29 mouse cellular contexts compared by ENCODE assay signal in the genomic region with DNA sequence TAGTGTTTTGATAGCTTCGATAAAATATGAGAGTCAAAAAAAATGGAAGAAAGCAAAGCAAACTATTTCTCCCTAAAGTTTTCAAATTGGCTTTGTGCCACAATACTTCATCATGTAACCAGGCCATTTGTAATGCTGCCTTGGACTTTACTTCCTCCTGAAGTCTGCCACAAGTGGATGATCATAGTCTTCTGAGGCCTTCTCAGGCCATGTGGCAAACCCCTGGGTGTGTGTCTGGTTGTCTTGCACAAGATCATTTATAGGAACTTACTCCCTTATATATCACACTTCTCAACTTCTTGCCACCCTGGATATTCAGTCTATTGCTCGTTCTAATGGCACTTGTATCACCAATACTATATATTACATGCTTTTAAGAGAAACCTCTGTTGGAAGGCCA. TPM values are rescaled to one million over a fixed set of nuclear protein-coding genes. Genes with fewer than 3 reads are reported as not detected.
DNase-seq lines count a peak whose midpoint lies in the region; ATAC-seq and TF ChIP-seq lines count a peak whose summit lies in the region.
"Had no signal": no experiment of that assay in that cellular context is flagged by ENCODE, and none has a peak within 500 bp of the region (broad histone marks: within the 10 kb centered on the region; RNA-seq: fewer than 3 reads in every experiment).

No protein-coding gene starts in this region.

- TF ChIP-seq CTCF in intestine, postnatal 0 days (IDR thresholded peaks at IDR 0.05; ENCODE audit: low read depth), result no peak

- H3K27me3 ChIP-seq in intestine, postnatal 0 days (replicated peaks; ENCODE audit: control insufficient read depth, insufficient read depth, low read length), result no peaks in the 10 kb centered on the region
- no peaks in the 10 kb centered on the region for H3K27me3 ChIP-seq in intestine, embryonic 16.5 days (replicated peaks; ENCODE audit: control insufficient read depth, insufficient read depth, low read length)
- H3K27me3 ChIP-seq: CH12.LX; forebrain, embryonic 13.5 days; heart, embryonic 13.5 days had no signal

- H3K9ac ChIP-seq in intestine, postnatal 0 days (ENCODE audit: low read depth, low read length), result no peak overlapping the region
- no peak overlapping the region for H3K9ac ChIP-seq in intestine, embryonic 16.5 days (ENCODE audit: low read depth, low read length)
- H3K9ac ChIP-seq: forebrain, embryonic 13.5 days; heart, embryonic 13.5 days; hindbrain, embryonic 14.5 days had no signal

- no peak overlapping the region for H3K4me3 ChIP-seq in intestine, postnatal 0 days (ENCODE audit: low read depth, low read length)
- no peak overlapping the region for H3K4me3 ChIP-seq in intestine, embryonic 16.5 days (ENCODE audit: low read length)
- H3K4me3 ChIP-seq: forebrain, embryonic 10.5 days; forebrain, embryonic 13.5 days; gastrocnemius, adult 2 months; heart, embryonic 10.5 days; heart, embryonic 13.5 days had no signal

- 65% methylated on average over 2 of the region's 2 CpGs for WGBS in intestine, postnatal 0 days
- WGBS in intestine, embryonic 16.5 days, result 78% methylated on average over 2 of the region's 2 CpGs

- no peak overlapping the region for H3K4me2 ChIP-seq in intestine, postnatal 0 days (replicated peaks; ENCODE audit: low read depth)
- no peak overlapping the region for H3K4me2 ChIP-seq in intestine, embryonic 16.5 days (ENCODE audit: low read depth, low read length)
- H3K4me2 ChIP-seq: forebrain, embryonic 13.5 days; heart, embryonic 13.5 days; hindbrain, embryonic 14.5 days had no signal

- DNase-seq in cerebellum, adult 9-11 months, result no peak
- DNase-seq in adrenal gland, adult (ENCODE audit: inconsistent age in 2 of 2, low spot score in 1 of 2), result no peak
- no peak for DNase-seq in urinary bladder, adult 18-20 months (ENCODE audit: low spot score in 2 of 2)
- DNase-seq: adrenal gland, adult 2 months; adrenal gland, postnatal 14 days; B cell, adult 2 months; cerebellum, adult 11-12 months; cerebellum, adult 9-10 months; cerebellum, postnatal 36 days; gastrocnemius, adult 2 months; gastrocnemius, postnatal 14 days; heart, adult 18-20 months; heart, postnatal 14 days; heart, postnatal 4 days had no signal

- ATAC-seq in intestine, postnatal 0 days, result peak; percentile 56; the same call in 1 of the 2 replicates
- no peak for ATAC-seq in intestine, embryonic 16.5 days
- 0 out of 2 replicates have a peak, but pooled peaks have one; percentile 39 for ATAC-seq in common myeloid progenitor, adult 5-6 weeks (replicated peaks; ENCODE audit: low read depth, poor library complexity, severe bottlenecking)
- ATAC-seq in megakaryocyte progenitor cell, adult 5-6 weeks (replicated peaks; ENCODE audit: poor library complexity), result peak; percentile 96
- ATAC-seq: forebrain, embryonic 13.5 days; forebrain, embryonic 16.5 days; hindbrain, postnatal 0 days; inflammation-experienced regulatory T-cells, adult 6 months; Patski had no signal

- no peaks in the 10 kb centered on the region for H3K9me3 ChIP-seq in intestine, postnatal 0 days (ENCODE audit: control insufficient read depth)
- H3K9me3 ChIP-seq in intestine, embryonic 16.5 days (ENCODE audit: control insufficient read depth, low read length), result no peaks in the 10 kb centered on the region
- H3K9me3 ChIP-seq: forebrain, embryonic 10.5 days; forebrain, embryonic 13.5 days; G1E; heart, embryonic 10.5 days; heart, embryonic 13.5 days had no signal

- no peaks in the 10 kb centered on the region for H3K4me1 ChIP-seq in intestine, postnatal 0 days (replicated peaks; ENCODE audit: control insufficient read depth, insufficient read depth, low read length)
- H3K4me1 ChIP-seq in intestine, embryonic 16.5 days (ENCODE audit: control insufficient read depth, insufficient read depth, low read length), result no peaks in the 10 kb centered on the region
- H3K4me1 ChIP-seq: forebrain, embryonic 10.5 days; forebrain, embryonic 13.5 days; heart, embryonic 10.5 days; heart, embryonic 13.5 days had no signal

- no peak overlapping the region for H3K27ac ChIP-seq in intestine, postnatal 0 days (ENCODE audit: low read depth, low read length)
- H3K27ac ChIP-seq in intestine, embryonic 16.5 days (ENCODE audit: low read length), result no peak overlapping the region
- H3K27ac ChIP-seq: forebrain, embryonic 10.5 days; forebrain, embryonic 13.5 days; gastrocnemius, adult 2 months; heart, embryonic 10.5 days; heart, embryonic 13.5 days; hindbrain, embryonic 14.5 days; hindbrain, postnatal 0 days had no signal

- H3K36me3 ChIP-seq in intestine, postnatal 0 days (ENCODE audit: control insufficient read depth, insufficient read depth), result no peaks in the 10 kb centered on the region
- H3K36me3 ChIP-seq in intestine, embryonic 16.5 days (ENCODE audit: control insufficient read depth, insufficient read depth, low read length), result no peaks in the 10 kb centered on the region
- H3K36me3 ChIP-seq: forebrain, embryonic 10.5 days; G1E; heart, embryonic 10.5 days; heart, embryonic 13.5 days had no signal

RNA-seq across cellular contexts. Expression of a gene that starts 11.0 kb away (rescaled TPM):
- polyA plus RNA-seq in intestine, postnatal 0 days (2015; fragmentation: Nextera tagmentation; extraction: Ambion mirVana), result 273 and 282 TPM in 2 replicates
- polyA plus RNA-seq in intestine, embryonic 16.5 days (2015; fragmentation: Nextera tagmentation; extraction: Ambion mirVana), result 134 and 159 TPM in 2 replicates
- total RNA-seq in common myeloid progenitor, adult 5-6 weeks (2017), result 0.87 and 0.96 TPM in 2 replicates
- 2.0 and 2.4 TPM in 2 replicates for total RNA-seq in megakaryocyte progenitor cell, adult 5-6 weeks (2015)
- 1.1 and 1.3 TPM in 2 replicates for total RNA-seq in megakaryocyte progenitor cell, adult 5-6 weeks (2017)
- total RNA-seq: CH12.LX had no signal
